Mouse (Mus musculus) heart, embryonic 16.5 days (tissue): Measurements from ENCODE around the gene Rasl11a. TPM values are rescaled to one million over a fixed set of nuclear protein-coding genes. Genes with fewer than 3 reads are reported as not detected.
"Not testable (repeated sequence)": the region's sequence is repeated elsewhere in the genome, so short reads cannot be mapped to it uniquely, and the experiment has no call there.

Source experiments
- ATAC-seq: fragments of 200-750 bp; cut with Nextera tagmentation; replicated peaks from 2 replicates; pipeline ENCODE4 v1.8.0; 2017; ENCODE audit warnings: moderate number of reproducible peaks; ENCODE audit not compliant: insufficient read depth, low FRiP score; ENCODE audit errors: extremely low read depth
- H3K27ac ChIP-seq: fragments of 300-500 bp; sonication (generic); 2 replicates; pipeline ENCODE4 v1.5.1; 2014; ENCODE audit warnings: mild to moderate bottlenecking, low read length, control low read depth, moderate library complexity
- H3K27me3 ChIP-seq: fragments of 300-500 bp; sonication (generic); 2 replicates; pipeline ENCODE4 v1.6.1; 2014; ENCODE audit warnings: low read length, mixed read lengths; ENCODE audit not compliant: control insufficient read depth, insufficient read depth
- H3K36me3 ChIP-seq: fragments of 300-500 bp; sonication (generic); 2 replicates; pipeline ENCODE4 v1.6.1; 2014; ENCODE audit not compliant: control insufficient read depth, insufficient read depth
- H3K4me1 ChIP-seq: fragments of 300-500 bp; sonication (generic); 2 replicates; pipeline ENCODE4 v1.6.1; 2014; ENCODE audit warnings: low read length, mixed read lengths; ENCODE audit not compliant: control insufficient read depth, insufficient read depth
- H3K4me2 ChIP-seq: fragments of 300-500 bp; sonication (generic); 2 replicates; pipeline ENCODE4 v1.6.1; 2014; ENCODE audit warnings: low read depth, mild to moderate bottlenecking, control low read depth, low read length
- H3K4me3 ChIP-seq: fragments of 300-500 bp; sonication (generic); 2 replicates; pipeline ENCODE4 v1.5.1; 2014; ENCODE audit warnings: mild to moderate bottlenecking, control low read depth, low read length
- H3K9ac ChIP-seq: fragments of 300-500 bp; sonication (generic); 2 replicates; pipeline ENCODE4 v1.6.1; 2014; ENCODE audit warnings: low read length, control low read depth
- H3K9me3 ChIP-seq: fragments of 300-500 bp; sonication (generic); replicated peaks from 2 replicates; pipeline ENCODE4 v1.6.1; 2016; ENCODE audit warnings: low read length; ENCODE audit not compliant: control insufficient read depth
- WGBS: fragments of 180-500 bp; shearing (Covaris S2); extraction: QIAGEN DNeasy Blood & Tissue Kit; methylation state at CpG from one replicate; pipeline ENCODE4 v1.1.7; 2014; 5-methylcytosine and 5-hydroxymethylcytosine counted together
- polyA plus RNA-seq: library from polyadenylated mRNA; unstranded; fragments of >200 nt; fragmentation: Nextera tagmentation; extraction: Ambion mirVana; gene quantifications from 2 replicates; pipeline ENCODE4 v1.2.1, GENCODE M21; 2015

The Rasl11a gene
- polyA plus RNA-seq, 1 experiment from 2014 or later = 12.1 TPM

GRCm38 (mm10) chr5:146872981-146873631 lies 28.2 kb downstream of the Rasl11a start:
- 68% methylated on average over 5 of the region's 5 CpGs for WGBS
- no peak overlapping the region for H3K4me3 ChIP-seq
- H3K27ac ChIP-seq = no peak overlapping the region
- H3K4me2 ChIP-seq = no peak overlapping the region
- no peaks in the 10 kb centered on the region for H3K27me3 ChIP-seq
- H3K9me3 ChIP-seq = peaks cover 9% of the 10 kb centered on the region; the same call in 1 of the 2 replicates
- no peak overlapping the region for H3K9ac ChIP-seq
- H3K4me1 ChIP-seq = no peaks in the 10 kb centered on the region
- no peaks in the 10 kb centered on the region for H3K36me3 ChIP-seq
- ATAC-seq = no peak

GRCm38 (mm10) chr5:146876024-146876423 lies 31.2 kb downstream of the Rasl11a start:
- Histone ChIP-seq H3K4me2 (no peak overlapping the region), H3K36me3 (no peaks in the 10 kb centered on the region), H3K4me3 (no peak overlapping the region), H3K27ac (no peak overlapping the region), H3K4me1 (no peaks in the 10 kb centered on the region), H3K9me3 (peaks cover 4% of the 10 kb centered on the region; the same call in 1 of the 2 replicates), H3K9ac (no peak overlapping the region), H3K27me3 (no peaks in the 10 kb centered on the region)
- 67% methylated on average over 2 of the region's 2 CpGs for WGBS
- no peak for ATAC-seq

DNA sequence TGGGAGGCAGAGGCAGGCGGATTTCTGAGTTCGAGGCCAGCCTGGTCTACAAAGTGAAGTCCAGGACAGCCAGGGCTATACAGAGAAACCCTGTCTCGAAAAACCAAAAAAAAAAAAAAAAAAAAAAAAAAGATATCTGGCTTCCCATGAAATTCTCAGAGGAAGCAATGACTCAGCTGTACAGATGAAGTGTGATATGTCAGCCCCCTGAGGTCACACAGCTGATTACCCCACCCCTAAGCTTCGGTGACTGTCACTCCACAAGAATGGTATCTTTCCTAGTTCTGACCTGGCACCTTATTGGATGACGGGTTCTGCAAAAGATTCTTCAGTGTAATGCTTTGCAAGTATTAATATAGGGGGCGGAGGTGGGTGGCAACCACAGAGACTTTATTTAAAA lies 33.0 kb downstream of the Rasl11a start:
- H3K4me1 ChIP-seq, ATAC-seq: not testable (repeated sequence)
- 71% methylated on average over 4 of the region's 6 CpGs for WGBS

GRCm38 (mm10) chr5:146882261-146882660 lies 37.4 kb downstream of the Rasl11a start:
- 68% methylated on average over 6 of the region's 6 CpGs for WGBS
- Histone ChIP-seq H3K36me3 (no peaks in the 10 kb centered on the region), H3K4me2 (no peak overlapping the region), H3K4me3 (no peak overlapping the region), H3K4me1 (no peaks in the 10 kb centered on the region), H3K9ac (no peak overlapping the region), H3K9me3 (no peaks in the 10 kb centered on the region), H3K27ac (no peak overlapping the region), H3K27me3 (0 out of 2 replicates have a peak, but pooled peaks cover 2% of the 10 kb centered on the region)
- no peak for ATAC-seq

More for the DNA sequence above, 33.0 kb downstream of the Rasl11a start:
- H3K9ac ChIP-seq, H3K27me3 ChIP-seq, H3K36me3 ChIP-seq, H3K4me3 ChIP-seq, H3K9me3 ChIP-seq, H3K27ac ChIP-seq, H3K4me2 ChIP-seq: not testable (repeated sequence)

DNA sequence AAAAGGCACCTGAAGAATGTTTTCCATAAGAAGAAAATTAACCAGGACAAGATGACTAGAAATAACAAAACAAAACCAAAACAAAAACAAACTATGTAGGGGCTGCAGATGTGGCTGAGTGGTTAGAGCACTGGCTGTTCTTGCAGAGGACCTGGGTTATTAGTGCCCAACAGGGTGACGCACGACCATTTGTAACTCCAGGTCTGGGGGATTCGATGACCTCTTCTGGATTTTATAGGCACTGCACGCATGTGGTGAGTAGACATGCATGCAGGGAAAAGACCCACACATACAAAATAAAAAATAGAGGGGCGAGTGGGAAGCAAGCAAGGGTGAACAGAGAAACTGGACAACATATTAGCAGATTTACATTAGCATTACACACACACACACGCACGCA lies 38.2 kb downstream of the Rasl11a start:
- no peaks in the 10 kb centered on the region for H3K9me3 ChIP-seq
- H3K9ac ChIP-seq = no peak overlapping the region
- H3K4me3 ChIP-seq = no peak overlapping the region
- no peak overlapping the region for H3K27ac ChIP-seq
- H3K36me3 ChIP-seq = no peaks in the 10 kb centered on the region
- 0 out of 2 replicates have a peak, but pooled peaks cover 2% of the 10 kb centered on the region for H3K27me3 ChIP-seq
- no peaks in the 10 kb centered on the region for H3K4me1 ChIP-seq
- 68% methylated on average over 7 of the region's 7 CpGs for WGBS
- no peak for ATAC-seq
- H3K4me2 ChIP-seq = no peak overlapping the region

DNA sequence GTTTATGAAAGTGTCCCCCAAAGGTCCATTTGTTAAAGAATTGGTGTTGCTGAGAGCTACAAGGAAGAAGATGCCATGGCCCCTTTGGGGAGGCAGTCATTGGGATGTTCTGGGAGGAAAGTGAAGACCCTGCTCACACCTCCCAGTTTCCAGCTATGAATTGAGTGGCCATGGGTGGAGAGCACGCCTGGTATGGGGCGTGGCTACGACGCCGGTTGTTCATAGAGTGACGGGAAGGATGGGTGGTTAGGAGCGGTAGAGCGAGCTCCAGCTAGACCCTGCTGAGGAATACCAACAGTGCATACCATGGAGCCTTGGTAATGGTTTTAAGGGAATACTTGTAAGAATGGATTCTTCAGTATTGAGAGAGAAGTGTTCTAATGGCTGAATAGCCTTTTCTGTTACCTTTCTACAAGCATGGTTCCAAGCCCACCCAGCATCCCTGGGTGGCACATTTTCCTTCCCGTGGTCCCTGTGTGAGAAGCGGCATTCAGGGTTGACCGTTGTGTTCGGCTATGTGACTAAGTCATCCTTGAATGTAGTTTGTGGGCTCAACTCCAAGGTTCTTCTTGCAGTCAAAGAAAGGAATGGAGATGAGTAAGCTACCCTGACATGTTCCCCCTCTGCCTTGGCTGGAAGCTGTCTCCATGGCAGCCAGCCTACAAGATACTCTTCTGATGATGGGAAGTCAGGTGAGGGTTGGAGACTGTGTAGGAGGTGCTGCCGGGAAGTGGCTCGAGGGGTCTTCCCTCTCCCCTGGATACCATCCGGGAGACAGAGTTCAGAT lies 38.8 kb downstream of the Rasl11a start:
- WGBS = 84% methylated on average over 15 of the region's 15 CpGs
- H3K4me2 ChIP-seq = no peak overlapping the region
- ATAC-seq = no peak

GRCm38 (mm10) chr5:146891127-146891526 lies 46.3 kb downstream of the Rasl11a start:
- 16% methylated on average over 14 of the region's 14 CpGs for WGBS
- Histone ChIP-seq H3K4me1 (no peaks in the 10 kb centered on the region), H3K36me3 (no peaks in the 10 kb centered on the region), H3K4me2 (no peak overlapping the region), H3K27ac (no peak overlapping the region), H3K4me3 (no peak overlapping the region), H3K9ac (no peak overlapping the region), H3K9me3 (peaks cover 6% of the 10 kb centered on the region; the same call in 1 of the 2 replicates), H3K27me3 (no peaks in the 10 kb centered on the region)
- ATAC-seq = no peak

More for the DNA sequence above, 38.8 kb downstream of the Rasl11a start:
- no peak overlapping the region for H3K9ac ChIP-seq
- no peaks in the 10 kb centered on the region for H3K36me3 ChIP-seq
- H3K27me3 ChIP-seq = 0 out of 2 replicates have a peak, but pooled peaks cover 2% of the 10 kb centered on the region
- no peaks in the 10 kb centered on the region for H3K4me1 ChIP-seq
- no peak overlapping the region for H3K27ac ChIP-seq
- H3K4me3 ChIP-seq = no peak overlapping the region
- H3K9me3 ChIP-seq = no peaks in the 10 kb centered on the region

GRCm38 (mm10) chr5:146892904-146893303 lies 48.0 kb downstream of the Rasl11a start:
- no peak overlapping the region for H3K9ac ChIP-seq
- 75% methylated on average over 4 of the region's 4 CpGs for WGBS
- no peak for ATAC-seq

More at GRCm38 (mm10) chr5:146892904-146893303, 48.0 kb downstream of the Rasl11a start:
- no peaks in the 10 kb centered on the region for H3K36me3 ChIP-seq
- H3K4me2 ChIP-seq = no peak overlapping the region
- no peaks in the 10 kb centered on the region for H3K4me1 ChIP-seq
- H3K27ac ChIP-seq = no peak overlapping the region
- peaks cover 6% of the 10 kb centered on the region; the same call in 1 of the 2 replicates for H3K9me3 ChIP-seq
- H3K4me3 ChIP-seq = no peak overlapping the region
- no peaks in the 10 kb centered on the region for H3K27me3 ChIP-seq
